Mouse (Mus musculus) C2C12 (cell line): ENCODE measurements at regions not wholly inside any gene's neighbourhood (a gene's known extent, or its start where the extent isn't known, plus 50 kb on each side); places are given as distances from the start of the nearest gene placed in this dataset.

Experiments
- H3K27me3 ChIP-seq: one replicate; pipeline ENCODE4 v1.6.1; 2011; ENCODE audit not compliant: control insufficient read depth, insufficient read depth, insufficient read length
- H3K36me3 ChIP-seq: one replicate; pipeline ENCODE4 v1.6.1; 2011; ENCODE audit not compliant: control insufficient read depth, insufficient read depth
- H3K4me3 ChIP-seq: one replicate; pipeline ENCODE4 v1.5.1; 2011; ENCODE audit warnings: mild to moderate bottlenecking, control low read depth; ENCODE audit not compliant: poor library complexity, insufficient read depth, severe bottlenecking
- H3K79me2 ChIP-seq: one replicate; pipeline ENCODE4 v1.6.1; 2011; ENCODE audit not compliant: control insufficient read depth, insufficient read depth
- H3K79me3 ChIP-seq: one replicate; pipeline ENCODE4 v1.6.1; 2011; ENCODE audit warnings: low read depth, control low read depth
- H3ac ChIP-seq: one replicate; pipeline ENCODE3; 2011; ENCODE audit warnings: low read depth; ENCODE audit not compliant: control insufficient read depth, insufficient read length
- CEBPB ChIP-seq: IDR thresholded peaks from one replicate; pipeline ENCODE4 v1.6.1; 2011; ENCODE audit warnings: low read depth, mild to moderate bottlenecking, control low read depth, moderate library complexity
- CTCF ChIP-seq: IDR thresholded peaks from one replicate; pipeline ENCODE4 v1.5.1; 2011; ENCODE audit not compliant: control insufficient read depth, insufficient read depth, insufficient read length
- FOSL1 ChIP-seq: IDR thresholded peaks from one replicate; pipeline ENCODE4 v1.8.0; 2011; ENCODE audit warnings: mild to moderate bottlenecking, low read length; ENCODE audit not compliant: poor library complexity, insufficient read depth, severe bottlenecking
- MAX ChIP-seq: IDR thresholded peaks from one replicate; pipeline ENCODE4 v1.6.1; 2011; ENCODE audit warnings: mild to moderate bottlenecking, control low read depth
- MYOD1 ChIP-seq: IDR thresholded peaks from one replicate; pipeline ENCODE4 v1.6.1; 2011; ENCODE audit warnings: low read depth; ENCODE audit not compliant: control insufficient read depth, insufficient read length
- MYOG ChIP-seq: IDR thresholded peaks from one replicate; pipeline ENCODE4 v1.6.1; 2011; ENCODE audit not compliant: control insufficient read depth, insufficient read length; ENCODE audit errors: extremely low read depth
- USF1 ChIP-seq: IDR thresholded peaks from one replicate; pipeline ENCODE4 v1.6.1; 2011; ENCODE audit warnings: low read depth, mild to moderate bottlenecking, control low read depth, moderate library complexity

DNA sequence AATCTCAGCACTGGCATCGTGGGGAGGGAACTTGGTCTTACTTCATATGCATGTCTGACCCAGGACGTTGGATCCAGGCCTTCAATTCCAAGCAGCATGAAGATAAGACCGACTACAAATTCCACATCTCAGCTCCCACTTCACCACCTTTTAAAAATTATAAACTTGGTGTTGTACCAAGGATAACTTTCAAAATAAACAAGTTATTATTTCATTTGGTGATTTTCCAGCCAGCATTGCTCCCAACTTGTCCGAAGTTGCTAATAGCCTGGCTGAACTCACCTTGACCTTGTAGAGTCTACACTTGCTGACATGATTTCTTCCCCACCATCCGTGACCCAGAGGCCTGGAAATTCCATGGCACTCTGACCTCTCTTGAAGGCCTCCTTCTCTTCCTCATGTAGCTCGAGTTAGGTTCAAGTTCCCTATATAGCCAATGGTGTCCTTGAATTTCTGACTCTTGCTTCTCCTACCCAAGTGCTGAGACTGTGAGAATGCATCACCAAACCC is 123.7 kb downstream of the Thbs2 start:
- TF ChIP-seq MAX (no peak), MYOG (no peak), CEBPB (no peak), MYOD1 (no peak), FOSL1 (no peak), USF1 (no peak), CTCF (no peak)
- H3K27me3 ChIP-seq, result no peaks in the 10 kb centered on the region
- no peak overlapping the region for H3ac ChIP-seq

DNA sequence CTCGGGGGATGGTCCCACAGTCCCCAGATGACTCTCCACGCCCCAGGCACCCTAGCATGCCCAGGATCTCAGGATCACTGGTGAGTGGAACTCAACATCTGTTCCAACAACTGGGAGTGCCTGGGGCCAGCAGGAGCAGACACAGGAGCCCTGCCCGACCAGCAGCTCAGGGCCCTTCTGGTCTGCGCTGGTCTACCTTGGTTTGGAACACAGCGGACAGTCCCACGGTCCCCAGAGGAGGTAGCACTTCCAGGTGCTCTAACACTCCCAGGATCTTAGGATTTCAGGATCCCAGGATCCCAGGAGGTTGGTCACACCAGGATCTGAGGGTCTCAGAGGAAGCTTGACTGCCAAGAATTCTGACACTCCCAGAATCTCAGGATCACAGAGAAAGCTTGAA is 131.8 kb downstream of the Thbs2 start:
- no peaks in the 10 kb centered on the region for H3K36me3 ChIP-seq
- no peak overlapping the region for H3ac ChIP-seq
- no peaks in the 10 kb centered on the region for H3K79me2 ChIP-seq
- TF ChIP-seq MAX (no peak), CEBPB (no peak), MYOD1 (no peak), USF1 (no peak), CTCF (no peak), FOSL1 (no peak), MYOG (no peak)
- no peaks in the 10 kb centered on the region for H3K79me3 ChIP-seq
- no peaks in the 10 kb centered on the region for H3K27me3 ChIP-seq
- no peak overlapping the region for H3K4me3 ChIP-seq

More for the DNA sequence above, 123.7 kb downstream of the Thbs2 start:
- H3K4me3 ChIP-seq, result no peak overlapping the region
- no peaks in the 10 kb centered on the region for H3K36me3 ChIP-seq
- H3K79me2 ChIP-seq, result no peaks in the 10 kb centered on the region
- H3K79me3 ChIP-seq, result no peaks in the 10 kb centered on the region

DNA sequence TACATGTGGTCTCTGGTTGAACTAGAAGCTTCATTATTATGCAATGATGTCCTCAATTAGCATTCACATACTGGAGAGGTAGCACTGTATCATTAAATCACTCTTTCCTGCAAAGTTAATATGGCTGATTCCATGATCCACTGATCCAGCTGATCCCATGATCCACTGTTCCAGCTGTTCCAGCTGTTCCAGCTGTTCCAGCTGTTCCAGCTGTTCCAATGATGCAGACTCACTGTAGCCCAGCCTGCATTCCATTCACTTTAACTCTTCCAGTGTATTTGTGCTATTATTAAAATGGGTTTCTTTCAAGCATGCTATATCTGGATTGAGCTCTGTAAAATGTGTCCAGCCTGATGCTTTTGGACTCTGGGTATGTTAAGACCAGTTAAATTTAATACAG is 136.8 kb downstream of the Thbs2 start:
- H3ac ChIP-seq, result no peak overlapping the region
- peaks cover 3% of the 10 kb centered on the region for H3K36me3 ChIP-seq
- no peaks in the 10 kb centered on the region for H3K79me2 ChIP-seq
- no peaks in the 10 kb centered on the region for H3K79me3 ChIP-seq
- no peak overlapping the region for H3K4me3 ChIP-seq
- H3K27me3 ChIP-seq, result no peaks in the 10 kb centered on the region
- TF ChIP-seq MYOD1 (peak; percentile 63), FOSL1 (no peak)

DNA sequence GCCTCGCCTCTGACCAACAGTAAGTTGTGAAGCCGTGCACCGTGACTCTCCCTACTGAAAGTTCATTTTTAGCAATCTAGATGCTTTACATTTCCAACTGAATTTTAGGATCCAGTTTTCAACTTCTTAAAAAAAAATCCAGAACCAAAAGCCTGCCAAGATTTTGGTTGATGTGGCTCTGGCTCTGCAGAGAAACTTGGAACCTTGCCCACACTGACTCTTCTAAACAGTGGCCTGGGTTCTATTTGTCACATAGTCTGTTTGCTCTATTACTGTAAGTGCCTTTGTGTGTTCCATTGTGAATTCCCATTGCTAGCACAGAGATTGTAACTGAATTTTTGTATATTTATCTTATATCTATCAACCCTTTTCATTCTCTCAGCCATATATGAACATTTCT is 140.8 kb downstream of the Thbs2 start:
- no peaks in the 10 kb centered on the region for H3K79me3 ChIP-seq
- no peak for TF ChIP-seq FOSL1
- TF ChIP-seq CEBPB, result no peak
- no peak for TF ChIP-seq USF1

GRCm38 (mm10) chr17:14552081-14552480 is 142.0 kb downstream of the Thbs2 start:
- Histone ChIP-seq H3K79me2 (peaks cover 5% of the 10 kb centered on the region), H3ac (no peak overlapping the region), H3K4me3 (no peak overlapping the region), H3K79me3 (peaks cover 5% of the 10 kb centered on the region), H3K36me3 (peaks cover 3% of the 10 kb centered on the region), H3K27me3 (no peaks in the 10 kb centered on the region)
- no peak for TF ChIP-seq USF1
- no peak for TF ChIP-seq MAX
- TF ChIP-seq FOSL1, result no peak
- TF ChIP-seq CEBPB, result no peak
- no peak for TF ChIP-seq MYOD1
- no peak for TF ChIP-seq CTCF
- no peak for TF ChIP-seq MYOG

More for the DNA sequence above, 140.8 kb downstream of the Thbs2 start:
- H3K27me3 ChIP-seq, result no peaks in the 10 kb centered on the region
- no peak overlapping the region for H3ac ChIP-seq
- H3K36me3 ChIP-seq, result peaks cover 3% of the 10 kb centered on the region
- H3K79me2 ChIP-seq, result no peaks in the 10 kb centered on the region
- no peak overlapping the region for H3K4me3 ChIP-seq

- Histone ChIP-seq H3K36me3 (peaks cover 3% of the 10 kb centered on the region), H3K4me3 (no peak overlapping the region), H3K79me3 (peaks cover 6% of the 10 kb centered on the region), H3ac (no peak overlapping the region), H3K79me2 (peaks cover 5% of the 10 kb centered on the region), H3K27me3 (no peaks in the 10 kb centered on the region)
- no peak for TF ChIP-seq MAX
- no peak for TF ChIP-seq USF1
- TF ChIP-seq CTCF, result no peak
- TF ChIP-seq FOSL1, result no peak
- TF ChIP-seq MYOD1, result no peak
- no peak for TF ChIP-seq CEBPB
- no peak for TF ChIP-seq MYOG
Observed at GRCm38 (mm10) chr17:14551610-14552009, 142.4 kb downstream of the Thbs2 start.
